Mouse (Mus musculus) granulocyte monocyte progenitor cell, adult 5-6 weeks (primary cell): Measurements from ENCODE around the gene Gtf3c2. TPM values are rescaled to one million over a fixed set of nuclear protein-coding genes. Genes with fewer than 3 reads are reported as not detected.
A peak's percentile ranks its signal among the peaks of the same experiment; 100 is the strongest.
"Not testable (repeated sequence)": the region's sequence is repeated elsewhere in the genome, so short reads cannot be mapped to it uniquely, and the experiment has no call there.

ENCODE experiments used
- ATAC-seq: replicated peaks from 2 replicates; pipeline ENCODE4 v1.8.0; 2016; ENCODE audit warnings: mild to moderate bottlenecking, moderate TSS enrichment, inconsistent platforms; ENCODE audit not compliant: poor library complexity, severe bottlenecking
- total RNA-seq, 2 experiments: library from RNA; stranded (forward) in 1 of 2; stranded (reverse) in 1 of 2; fragments of 200-712, 200-1000 nt in 1 of 2; fragments of >200 nt in 1 of 2; fragmentation: Nextera tagmentation in 1 of 2; gene quantifications; 2 replicates each; pipeline ENCODE4 v1.2.3; 2014 to 2017

The Gtf3c2 gene
- 94.6 and 100 TPM in 2 replicates for total RNA-seq (2014; fragmentation: Nextera tagmentation)
- total RNA-seq (2017), result 52.0 and 59.8 TPM in 2 replicates

DNA sequence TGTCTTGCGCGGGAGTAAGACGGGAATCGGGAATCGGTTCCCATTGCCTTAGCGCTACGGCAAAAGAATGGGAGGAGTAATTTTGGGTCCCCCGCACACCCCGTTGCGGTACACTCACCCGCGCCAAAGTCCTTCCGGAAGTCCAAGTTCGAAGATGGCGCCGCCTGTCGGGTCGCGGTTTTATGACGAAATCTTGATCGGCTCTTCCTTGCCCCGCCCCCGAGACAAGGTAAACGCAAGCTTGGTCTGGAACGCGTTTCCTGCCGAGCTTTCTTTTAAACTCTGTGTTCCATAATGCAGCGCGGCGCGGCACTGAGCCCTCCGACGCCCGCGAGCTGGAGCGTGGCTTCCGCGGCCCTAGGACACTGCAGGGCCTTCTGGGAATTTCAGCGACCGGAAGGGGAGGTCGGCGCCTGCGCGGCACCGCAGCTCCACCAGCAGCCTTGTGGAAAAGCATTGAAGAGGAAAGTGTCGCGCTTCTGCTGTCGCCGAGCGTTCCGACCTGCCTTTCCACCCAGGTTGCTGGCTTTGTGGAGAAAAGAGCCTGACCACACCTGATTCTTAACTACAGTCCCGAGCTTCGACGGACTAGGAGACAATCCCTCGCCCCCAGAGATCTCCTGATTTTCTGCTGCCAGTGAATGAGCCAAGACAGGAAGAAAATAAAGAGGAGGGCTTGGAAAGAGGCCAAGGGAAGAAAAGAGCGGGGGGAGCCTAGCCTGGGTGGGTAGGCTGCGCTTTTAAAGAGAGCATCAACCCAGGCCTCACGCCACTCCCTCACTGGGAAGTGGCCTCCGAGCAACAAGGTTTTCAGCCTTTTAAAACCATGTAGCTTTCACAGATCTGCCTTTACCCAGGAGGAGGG, at the start of gene Gtf3c2, which contains the start of gene Gm29609:
Gene Gtf3c2, minus strand, starts transcription at position 379 of the 865 bp plus-strand sequence.
Gene Gm29609, minus strand, starts transcription at position 146 of the 865 bp plus-strand sequence.
- ATAC-seq, result peak; percentile 86

DNA sequence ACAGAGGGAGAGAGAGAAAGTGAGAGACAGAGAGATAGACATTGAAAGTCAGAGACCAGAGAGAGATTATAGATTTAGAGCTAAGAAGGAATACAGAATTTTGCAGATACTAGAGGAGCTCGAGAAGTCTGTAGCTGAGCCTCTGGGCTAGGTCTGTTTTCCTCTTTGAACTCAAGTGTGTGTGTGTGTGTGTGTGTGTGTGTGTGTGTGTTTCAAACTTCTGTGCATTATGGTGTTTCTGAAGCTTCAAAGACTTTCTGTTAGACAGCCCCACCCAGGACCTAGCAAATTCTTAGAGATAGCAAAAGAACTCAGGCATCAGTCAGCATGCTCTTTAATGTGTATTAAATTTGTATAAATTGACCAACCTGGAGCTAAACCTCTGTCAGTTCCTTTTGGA, 46.7 kb upstream of the Gtf3c2 start:
- ATAC-seq, result no peak

DNA sequence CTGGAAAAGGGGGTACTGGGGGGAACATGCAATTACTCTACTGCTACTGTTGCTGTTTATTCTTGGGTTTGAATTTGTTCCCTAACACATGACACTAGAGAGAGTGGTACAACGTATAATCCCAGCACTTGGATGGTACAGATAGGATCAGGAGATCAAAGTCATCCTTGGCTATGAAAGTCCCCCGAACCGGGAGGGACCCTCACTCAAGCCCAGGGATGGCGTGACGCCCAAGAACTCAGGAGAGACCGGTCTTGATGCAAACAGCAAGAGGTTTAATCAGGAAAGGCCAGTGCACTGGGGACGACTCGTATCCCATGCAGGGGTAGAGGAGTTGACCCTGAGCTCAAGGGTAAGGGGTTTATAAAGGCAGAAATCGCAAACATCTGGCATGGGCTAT, 42.8 kb upstream of the Gtf3c2 start:
- ATAC-seq, result no peak

DNA sequence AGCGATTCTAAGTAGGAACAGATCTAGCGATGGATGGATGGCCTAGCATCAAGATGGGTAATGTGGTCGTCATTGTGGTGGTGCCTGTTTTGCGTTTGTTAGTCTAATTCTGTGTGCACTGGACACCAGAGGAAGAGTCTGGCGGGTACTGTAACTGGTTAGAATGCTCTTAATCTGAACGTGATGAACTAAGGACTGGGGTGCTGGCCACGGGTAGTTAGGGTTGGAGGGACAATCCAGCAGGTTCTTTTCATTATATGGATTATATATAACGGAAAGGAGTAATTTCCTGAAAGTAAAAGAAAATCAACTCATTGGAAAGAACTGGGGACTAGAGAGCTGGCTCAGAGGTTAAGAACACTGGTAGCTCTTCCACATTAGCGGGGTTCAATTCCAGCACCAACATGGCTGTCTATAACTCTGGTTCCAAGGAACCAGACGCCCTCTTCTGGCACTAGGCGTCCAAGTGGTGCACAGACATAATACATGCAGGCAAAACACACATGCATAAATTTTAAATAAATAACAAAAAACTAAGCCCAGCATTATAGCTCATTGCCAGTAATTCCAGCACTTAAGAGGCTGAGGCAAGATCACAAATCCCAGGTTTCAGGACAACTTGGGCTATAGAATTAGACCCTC, 41.5 kb upstream of the Gtf3c2 start:
- 0 out of 2 replicates have a peak, but pooled peaks have one; percentile 13 for ATAC-seq

DNA sequence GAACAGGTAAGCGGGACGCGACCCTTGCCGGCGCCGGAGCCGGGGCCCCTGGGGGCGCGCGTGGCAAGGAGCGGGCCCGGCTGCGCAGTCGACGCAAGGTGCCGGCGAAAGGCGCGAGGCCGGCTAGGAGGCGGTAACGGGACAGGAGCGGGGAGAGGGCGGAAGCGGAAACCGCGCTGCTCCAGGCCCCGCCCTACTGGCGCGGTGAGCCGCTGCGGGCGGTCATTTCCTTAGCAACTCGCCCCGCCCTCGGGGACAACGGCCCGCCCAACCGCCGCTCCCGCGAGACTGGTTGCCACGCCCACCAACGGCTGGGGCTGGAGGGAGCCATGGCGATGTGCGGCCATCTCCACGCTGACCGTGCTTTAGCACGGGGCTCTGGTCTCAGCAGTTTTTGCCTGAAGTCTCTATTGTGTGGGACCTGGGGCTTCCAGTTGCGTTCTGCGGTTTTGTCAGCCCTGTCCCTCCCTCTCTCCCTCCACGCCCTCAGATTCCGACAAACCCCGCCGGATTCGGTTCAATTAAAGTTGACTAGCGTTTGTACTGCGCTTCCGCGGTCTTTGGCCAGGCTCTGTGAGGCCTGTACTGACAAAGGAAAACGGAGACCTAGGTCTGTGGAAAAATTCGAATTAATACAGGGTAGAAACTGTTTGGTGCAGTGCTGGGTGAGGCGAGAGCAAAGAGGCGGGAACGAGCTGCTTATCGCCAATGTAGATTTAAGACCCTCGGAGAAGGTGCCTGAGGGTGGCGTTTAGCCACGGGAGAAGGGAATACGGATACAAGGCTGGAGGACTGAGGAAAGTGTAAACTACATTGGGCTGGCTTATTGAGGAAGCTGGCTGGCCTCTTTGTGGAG, 40.7 kb upstream of the Gtf3c2 start, which contains the start of gene Ppm1g:
Gene Ppm1g, minus strand, starts transcription at position 240 of the 856 bp plus-strand sequence.
- ATAC-seq, result peak; percentile 93

DNA sequence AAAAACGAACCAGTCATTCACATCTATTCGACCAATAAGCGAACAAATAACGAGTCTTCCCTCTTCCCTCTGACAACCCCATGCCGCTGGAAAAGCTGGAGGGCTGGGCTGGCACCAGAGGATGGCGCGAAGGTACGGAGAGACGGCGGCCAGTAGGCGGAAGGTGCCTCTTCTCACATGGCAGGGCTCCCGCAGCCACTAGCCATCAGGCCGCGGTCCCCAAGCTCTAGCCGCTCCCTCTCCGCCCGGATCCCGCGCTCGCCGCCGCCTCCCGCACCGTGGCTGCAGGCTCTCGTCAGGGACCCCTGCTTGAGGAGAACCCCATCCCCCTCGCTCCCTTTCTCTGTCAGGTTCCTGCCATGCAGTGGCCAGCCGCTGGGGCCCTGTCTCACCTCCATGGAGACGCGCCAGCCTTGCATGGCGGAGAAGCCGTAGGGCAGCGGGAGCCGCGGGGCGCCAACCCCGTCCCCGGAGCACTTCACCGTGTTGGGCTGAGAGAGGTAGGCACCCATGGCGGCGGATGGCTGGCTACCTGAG, 40.0 kb upstream of the Gtf3c2 start:
- ATAC-seq, result peak; percentile 33

DNA sequence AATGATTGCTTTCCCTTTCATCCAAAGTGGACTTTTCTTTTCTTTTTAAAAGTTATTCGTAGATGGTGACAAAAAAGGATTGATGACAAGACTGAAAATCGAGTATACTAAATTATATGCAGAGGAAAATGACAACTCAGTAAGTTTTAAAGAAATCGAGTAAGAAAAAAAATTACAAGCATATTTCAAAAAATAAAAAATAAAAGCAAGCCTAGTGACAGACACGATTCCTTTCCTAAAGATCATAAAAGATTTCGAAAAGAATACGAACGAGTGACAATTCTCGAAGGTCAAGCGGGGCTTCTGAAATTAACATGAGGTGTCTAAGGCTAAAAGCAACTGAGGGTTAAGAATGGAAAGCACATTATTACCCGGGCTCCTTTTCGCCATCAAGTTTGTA, 39.5 kb upstream of the Gtf3c2 start:
- ATAC-seq, result no peak

DNA sequence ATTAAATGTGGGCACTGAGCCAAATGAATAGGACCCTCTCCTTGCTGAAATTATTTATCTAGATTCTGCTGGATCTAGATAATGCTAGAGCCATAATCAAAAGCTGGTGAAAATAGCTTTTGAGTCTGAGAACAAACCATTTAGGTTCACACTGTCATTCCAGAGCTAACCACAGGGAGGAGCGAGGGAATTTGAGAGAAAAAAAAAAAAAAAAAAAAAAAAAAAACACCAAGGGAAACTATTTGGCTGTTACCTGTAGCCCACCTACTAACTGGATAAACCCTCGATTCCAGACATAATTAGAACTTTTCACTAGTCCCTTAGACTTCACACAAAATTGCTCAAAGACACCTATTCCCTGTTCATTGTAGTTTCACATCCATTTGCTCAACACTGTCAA, 39.1 kb upstream of the Gtf3c2 start:
- ATAC-seq, result no peak

DNA sequence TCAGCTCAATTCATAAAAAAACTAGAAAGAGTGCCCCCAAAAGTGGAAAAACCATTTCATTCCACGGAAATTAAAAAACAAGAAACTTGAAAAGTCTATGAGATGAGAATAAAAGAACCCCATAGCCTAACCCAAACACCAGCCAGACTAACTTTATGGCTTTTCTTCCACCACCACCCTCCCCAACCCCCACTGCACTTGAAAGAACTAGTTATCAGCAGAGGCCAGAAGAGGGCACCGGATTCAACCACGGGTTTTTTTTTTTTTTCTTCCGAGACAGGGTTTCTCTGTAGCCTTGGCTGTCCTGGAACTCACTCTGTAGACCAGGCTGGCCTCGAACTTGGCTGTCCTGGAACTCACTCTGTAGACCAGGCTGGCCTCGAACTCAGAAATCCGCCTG, 38.4 kb upstream of the Gtf3c2 start:
- no peak for ATAC-seq

DNA sequence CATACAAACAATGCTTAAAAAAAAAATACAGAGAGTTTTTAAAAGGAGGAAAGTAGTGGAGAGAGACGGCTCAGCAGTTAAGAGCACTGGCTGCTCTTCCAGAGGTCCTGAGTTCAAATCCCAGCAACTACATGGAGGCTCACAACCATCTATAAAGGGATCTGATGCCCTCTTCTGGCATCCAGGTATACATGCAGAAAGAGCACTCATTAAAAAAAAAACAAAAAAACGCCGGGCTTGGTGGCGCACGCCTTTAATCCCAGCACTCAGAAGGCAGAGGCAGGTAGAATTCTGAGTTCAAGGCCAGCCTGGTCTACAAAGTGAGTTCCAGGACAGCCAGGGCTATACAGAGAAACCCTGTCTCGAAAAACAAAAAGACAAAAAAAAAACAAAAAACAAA, 36.6 kb upstream of the Gtf3c2 start:
- not testable (repeated sequence) for ATAC-seq

DNA sequence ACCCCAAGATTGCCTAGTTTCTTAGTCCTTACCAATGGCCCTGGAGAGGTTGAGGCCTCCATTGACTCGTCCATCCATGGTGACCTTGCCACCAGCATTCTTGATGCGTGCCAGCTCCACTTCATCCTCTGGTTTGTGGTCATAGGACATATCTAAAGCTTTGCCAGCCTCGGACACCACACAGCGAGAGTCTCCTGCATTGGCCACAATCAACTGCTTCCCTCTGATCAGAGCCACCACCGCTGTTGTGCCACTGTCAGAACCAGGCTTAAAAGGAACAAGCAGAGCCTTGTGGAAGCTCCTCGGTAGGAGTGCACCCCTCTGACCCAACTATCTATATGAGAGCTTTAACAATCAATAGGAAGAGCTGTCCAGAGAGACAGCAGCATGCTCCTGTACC, 24.5 kb upstream of the Gtf3c2 start:
- no peak for ATAC-seq

DNA sequence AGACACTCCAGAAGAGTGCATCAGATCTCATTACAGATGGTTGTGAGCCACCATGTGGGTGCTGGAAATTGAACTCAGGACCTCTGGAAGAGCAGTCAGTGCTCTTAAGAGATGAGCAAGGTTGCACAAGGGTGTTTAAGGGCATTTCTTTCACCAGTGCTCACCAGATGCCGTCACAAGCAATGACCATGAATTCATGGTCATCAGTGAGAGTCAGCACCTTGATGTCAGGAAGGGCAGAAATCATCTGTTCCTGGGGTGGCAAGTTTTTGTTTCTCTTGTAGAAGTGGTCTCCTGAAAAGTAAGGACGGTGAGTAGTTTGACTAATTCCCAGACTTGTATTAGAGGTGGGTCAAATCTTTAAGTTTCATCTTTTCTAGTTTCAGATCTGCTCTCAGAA, 23.9 kb upstream of the Gtf3c2 start:
- ATAC-seq, result no peak

DNA sequence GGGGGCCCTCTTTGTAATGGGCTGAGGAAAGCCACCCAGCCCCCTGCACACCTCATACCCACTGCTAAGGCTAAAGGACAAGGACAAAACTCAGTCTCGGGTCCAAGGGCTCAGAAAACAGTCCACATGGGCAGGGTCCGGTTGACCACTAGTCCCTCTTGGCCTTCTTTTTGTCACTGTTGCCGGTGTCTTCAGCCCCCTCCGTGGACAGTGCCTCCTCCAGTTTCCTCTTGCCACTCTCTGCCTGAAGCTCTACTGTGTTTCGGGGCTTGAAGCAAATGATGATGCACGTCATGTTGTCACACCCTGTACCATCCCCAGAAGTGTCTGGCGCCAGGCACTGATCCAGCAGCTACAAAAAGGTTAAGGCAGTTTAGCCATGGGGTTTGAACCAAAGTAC, 23.0 kb upstream of the Gtf3c2 start:
- no peak for ATAC-seq

DNA sequence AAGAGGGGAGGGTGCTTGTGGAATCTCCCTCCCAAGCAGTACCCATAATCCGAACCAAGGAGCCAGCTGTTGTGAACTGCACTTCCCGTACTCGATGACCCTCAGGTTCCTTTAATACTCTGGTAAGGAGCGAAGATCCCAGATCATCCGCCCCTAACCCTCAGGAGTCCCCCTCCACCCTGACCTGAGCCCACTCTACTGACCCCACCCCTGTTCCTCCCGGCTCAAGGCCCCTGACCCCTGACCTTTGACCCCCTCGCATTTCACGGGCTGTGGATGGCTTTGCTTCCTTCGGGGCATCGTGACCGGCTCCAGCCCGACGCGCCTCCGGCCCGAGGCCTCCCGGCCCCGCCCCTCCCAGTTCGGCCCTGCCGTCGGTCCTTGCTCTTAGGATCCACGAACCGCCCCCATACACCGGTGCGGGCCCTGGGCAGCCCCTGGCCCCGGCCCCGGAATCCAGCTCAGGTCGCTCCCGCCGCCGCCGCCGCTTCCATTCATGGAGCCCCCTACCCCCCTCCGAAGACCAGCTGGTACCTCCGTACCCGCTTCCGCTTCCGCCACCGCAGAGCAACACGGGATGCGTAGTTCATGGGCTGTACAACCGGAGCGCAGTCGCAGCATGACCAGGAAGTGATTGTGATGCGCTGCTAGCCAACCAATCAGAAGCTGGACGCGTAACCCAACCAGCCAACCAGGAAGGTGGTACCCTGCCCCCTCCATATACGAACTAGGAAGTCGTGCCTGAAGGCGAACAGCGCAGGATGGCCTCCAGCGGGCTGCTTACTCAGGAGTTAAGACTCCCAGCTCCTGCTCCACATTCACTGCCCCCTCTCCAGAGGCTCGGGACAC, 22.0 kb upstream of the Gtf3c2 start, which contains the start of gene Zfp513:
Gene Zfp513, minus strand, starts transcription at position 562 of the 849 bp plus-strand sequence.
- ATAC-seq, result peak; percentile 95

DNA sequence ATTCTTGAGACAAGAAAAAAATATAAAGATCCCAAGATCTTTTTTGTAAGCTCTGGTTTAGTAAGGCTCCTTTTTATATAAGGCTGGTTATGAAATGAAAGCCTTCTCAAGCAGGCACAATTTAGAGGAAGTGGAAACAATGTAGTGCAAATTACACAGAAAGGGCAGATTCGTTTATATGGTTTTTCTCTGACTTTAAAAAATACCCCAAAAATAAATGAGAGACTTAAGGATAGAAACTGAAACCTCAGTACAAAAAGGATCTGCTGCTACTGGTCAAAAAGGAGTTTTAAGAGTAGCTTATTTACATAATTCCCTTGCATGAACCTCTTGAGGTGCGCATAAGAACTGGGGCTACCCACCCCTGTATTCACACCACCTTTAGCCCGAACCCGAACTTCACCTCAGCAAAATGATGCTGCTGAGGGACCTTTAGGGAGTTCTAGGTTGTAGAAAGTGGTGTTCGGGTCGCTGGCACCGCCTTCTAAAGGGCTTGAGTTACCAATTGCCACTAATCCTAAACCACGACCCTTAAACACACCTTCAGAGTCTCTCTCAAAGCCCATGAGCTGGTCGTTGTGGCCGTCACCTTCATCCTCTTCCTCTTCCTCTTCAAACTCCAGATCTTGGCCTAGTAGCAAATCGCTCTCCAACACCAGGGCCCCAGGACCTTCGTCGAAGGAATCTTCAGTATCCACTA, 21.2 kb upstream of the Gtf3c2 start:
- no peak for ATAC-seq

DNA sequence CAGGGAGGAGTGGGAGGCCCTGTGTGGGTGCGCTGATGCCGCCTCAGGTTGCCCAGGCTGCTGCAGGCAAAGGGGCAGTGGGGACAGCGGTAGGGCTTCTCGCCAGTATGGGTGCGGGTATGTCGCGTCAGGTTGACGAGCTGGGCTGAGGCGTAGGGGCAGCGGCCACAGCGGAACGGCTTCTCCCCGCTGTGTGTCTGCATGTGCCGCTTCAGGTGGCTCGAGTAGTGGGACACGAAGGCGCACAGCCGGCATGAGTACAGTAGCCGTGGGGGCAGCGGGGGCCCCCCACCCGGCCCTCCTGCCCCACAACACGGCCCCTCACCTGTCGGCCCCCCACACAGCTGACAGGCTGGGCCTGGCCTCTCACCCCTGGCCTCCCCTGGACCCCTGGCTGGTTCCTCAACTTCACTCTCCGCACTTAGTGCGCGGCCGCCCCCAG, 20.4 kb upstream of the Gtf3c2 start:
- no peak for ATAC-seq

DNA sequence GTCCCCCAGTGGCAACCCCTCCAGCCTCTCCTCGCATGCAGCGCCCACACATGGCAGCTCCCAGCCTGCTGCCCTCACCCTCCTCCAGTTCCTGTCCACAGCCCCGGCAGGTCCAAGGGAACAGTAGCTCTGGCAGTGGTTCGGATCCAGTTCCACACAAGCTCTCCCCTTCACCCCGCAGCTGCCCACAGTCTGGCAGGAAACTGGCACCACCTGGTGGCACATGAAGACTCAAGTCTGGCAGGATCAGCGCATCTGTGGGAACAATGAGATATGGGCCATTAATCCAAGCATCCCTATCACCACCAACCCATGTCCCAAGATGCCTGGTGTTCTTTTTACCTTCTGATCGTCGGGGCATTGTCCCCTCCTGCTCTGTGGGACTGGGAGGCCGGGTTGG, 19.9 kb upstream of the Gtf3c2 start:
- ATAC-seq, result no peak

DNA sequence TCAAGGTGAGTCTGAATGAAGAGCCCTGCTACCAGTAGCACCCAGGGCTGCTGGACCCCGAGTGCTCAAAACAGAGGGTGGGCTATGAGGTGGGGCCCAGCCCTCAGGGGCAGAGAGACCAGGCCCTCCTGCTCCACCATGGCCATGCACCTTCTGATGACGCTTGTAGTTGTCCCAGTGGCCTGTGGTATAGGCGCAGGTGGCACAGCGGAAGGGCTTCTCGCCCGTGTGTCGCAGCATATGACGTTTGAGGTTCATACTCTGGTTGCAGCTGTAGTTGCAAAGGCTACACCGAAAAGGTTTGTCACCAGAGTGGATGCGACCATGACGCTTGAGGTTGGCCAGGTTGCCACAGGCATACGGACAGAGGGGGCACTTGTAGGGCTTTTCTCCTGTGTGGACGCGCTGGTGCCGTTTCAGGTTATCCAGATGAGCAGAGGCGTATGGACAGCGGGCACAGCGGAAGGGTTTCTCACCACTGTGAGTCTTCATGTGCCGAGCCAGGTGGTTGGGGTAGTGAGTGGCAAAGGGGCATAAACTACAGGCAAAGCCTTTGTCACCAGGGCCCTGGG, 19.5 kb upstream of the Gtf3c2 start:
- no peak for ATAC-seq
